Mouse (Mus musculus) testis, adult 2 months (tissue): Measurements from ENCODE around the gene Cxcl17.

ENCODE experiments used
- CTCF ChIP-seq: fragments of 200-500 bp; IDR thresholded peaks from 2 replicates; pipeline ENCODE4 v1.5.1; 2012; ENCODE audit warnings: low read depth, mild to moderate bottlenecking, inconsistent platforms, low read length, moderate library complexity; ENCODE audit not compliant: control insufficient read depth, insufficient read depth, insufficient replicate concordance
- POLR2A ChIP-seq: fragments of 200-500 bp; IDR thresholded peaks from 2 replicates; pipeline ENCODE4 v1.6.1; 2012; ENCODE audit warnings: low read depth, mild to moderate bottlenecking, inconsistent platforms, low read length, moderate library complexity; ENCODE audit not compliant: control insufficient read depth

- TF ChIP-seq POLR2A (no peak), CTCF (no peak)
These were observed 24.0 kb upstream of the Cxcl17 start for GRCm38 (mm10) chr7:25436704-25437103.
